Mouse (Mus musculus) spleen, adult 2 months (tissue): ENCODE measurements around the gene Idh2.

ENCODE experiments used
- CTCF ChIP-seq: fragments of 200-500 bp; IDR thresholded peaks from 2 replicates; pipeline ENCODE4 v1.5.1; 2011; ENCODE audit warnings: mild to moderate bottlenecking, inconsistent platforms; ENCODE audit not compliant: insufficient read depth, insufficient read length, insufficient replicate concordance; ENCODE audit errors: extremely low read depth
- POLR2A ChIP-seq: fragments of 200-500 bp; IDR thresholded peaks from 2 replicates; pipeline ENCODE4 v1.6.1; 2011; ENCODE audit warnings: low read depth, low read length, inconsistent platforms

DNA sequence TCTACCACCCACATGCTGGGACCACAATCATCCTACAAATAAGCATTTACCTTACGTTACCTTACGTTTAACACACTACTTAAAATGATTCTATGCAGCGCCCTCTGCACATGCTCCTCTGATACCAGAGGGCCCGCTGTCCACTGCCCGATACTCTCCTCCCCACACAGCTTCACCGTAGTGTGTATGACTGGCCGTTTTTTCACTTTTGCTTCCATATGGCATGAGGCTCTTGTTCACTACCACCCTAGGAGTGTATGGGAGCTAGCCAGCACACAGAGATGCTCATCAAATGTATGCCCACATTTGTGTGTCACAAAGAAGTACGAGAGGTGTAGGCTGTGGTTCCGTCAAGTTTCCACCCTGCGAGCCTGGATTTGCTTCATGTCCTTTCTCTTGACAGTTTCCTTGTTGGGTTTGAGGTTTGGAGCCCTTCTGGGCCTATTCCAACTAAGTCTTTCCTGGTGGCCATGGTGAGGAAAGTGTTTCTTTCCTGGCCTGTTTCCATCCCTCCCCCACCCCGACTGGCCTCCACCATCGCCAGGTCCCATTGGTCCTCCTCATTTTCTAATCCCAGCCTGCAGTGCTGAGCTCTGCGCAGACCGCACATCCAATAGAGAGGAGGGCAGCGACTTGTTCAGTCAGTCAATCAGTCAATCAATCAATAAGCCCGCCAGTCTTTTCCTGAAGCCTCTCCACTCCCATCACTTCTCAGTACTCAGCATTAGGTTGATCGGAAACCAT is 52.9 kb downstream of the Idh2 start:
- TF ChIP-seq POLR2A (no peak), CTCF (no peak)
